Mouse (Mus musculus): ENCODE measurements at regions not wholly inside any gene's neighbourhood (a gene's known extent, or its start where the extent isn't known, plus 50 kb on each side); places are given as distances from the start of the nearest gene placed in this dataset.

DNA sequence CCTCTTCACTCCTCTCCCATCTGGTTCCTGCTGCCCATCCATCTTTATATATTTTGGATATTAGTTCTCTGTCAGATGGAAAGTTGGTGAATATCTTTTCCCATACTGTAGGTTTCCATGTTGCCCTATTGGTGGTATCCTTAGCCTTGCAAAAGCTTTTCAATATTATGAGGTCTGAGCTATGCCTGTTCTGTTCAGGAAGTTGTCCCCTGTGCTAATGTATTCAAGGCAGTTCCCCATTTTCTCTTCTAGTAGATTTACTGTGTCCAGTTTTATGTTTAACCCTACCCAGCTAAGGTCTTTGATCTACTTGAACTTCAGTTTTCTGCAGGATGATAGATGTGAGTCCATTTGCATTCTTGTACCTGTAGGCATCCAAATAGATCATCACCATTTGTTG lies 109.4 kb upstream of the Tusc1 start:
- no peak for DNase-seq (ENCODE audit: low spot score)

DNA sequence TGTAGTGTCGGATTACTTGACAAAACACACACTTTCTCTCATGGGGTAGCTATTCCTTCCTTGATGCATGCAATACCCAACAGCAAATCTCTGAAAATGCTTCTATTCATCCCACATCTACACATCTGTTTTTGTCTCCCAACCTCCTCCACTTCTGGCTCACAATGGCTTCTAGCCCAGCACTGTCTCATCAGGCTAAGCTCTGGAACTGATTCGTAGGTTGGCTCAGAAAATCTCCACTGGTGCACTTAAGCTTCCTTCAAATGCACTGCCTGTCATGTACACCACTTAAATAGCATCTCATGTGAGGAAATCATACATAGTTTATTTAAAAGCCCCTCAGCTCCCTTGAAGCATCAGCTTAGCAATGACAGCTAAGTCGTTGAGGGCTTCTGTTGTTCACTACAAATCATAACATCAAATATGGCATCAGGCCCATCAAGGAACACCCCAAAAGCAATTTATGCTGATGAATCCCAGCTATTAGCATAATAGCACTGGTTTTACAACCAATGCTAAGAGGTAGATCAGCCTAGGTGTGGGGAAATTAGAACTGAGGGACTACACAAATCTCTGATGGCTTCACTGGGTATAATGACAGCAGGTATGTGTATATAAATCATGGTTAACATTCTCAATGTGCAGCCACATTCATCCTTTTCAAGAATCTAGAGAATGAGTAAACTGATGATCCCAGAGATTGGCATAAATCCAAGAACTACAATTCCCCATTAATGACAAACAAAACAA lies 103.5 kb upstream of the Tusc1 start:
- DNase-seq (ENCODE audit: low spot score), result no peak

DNA sequence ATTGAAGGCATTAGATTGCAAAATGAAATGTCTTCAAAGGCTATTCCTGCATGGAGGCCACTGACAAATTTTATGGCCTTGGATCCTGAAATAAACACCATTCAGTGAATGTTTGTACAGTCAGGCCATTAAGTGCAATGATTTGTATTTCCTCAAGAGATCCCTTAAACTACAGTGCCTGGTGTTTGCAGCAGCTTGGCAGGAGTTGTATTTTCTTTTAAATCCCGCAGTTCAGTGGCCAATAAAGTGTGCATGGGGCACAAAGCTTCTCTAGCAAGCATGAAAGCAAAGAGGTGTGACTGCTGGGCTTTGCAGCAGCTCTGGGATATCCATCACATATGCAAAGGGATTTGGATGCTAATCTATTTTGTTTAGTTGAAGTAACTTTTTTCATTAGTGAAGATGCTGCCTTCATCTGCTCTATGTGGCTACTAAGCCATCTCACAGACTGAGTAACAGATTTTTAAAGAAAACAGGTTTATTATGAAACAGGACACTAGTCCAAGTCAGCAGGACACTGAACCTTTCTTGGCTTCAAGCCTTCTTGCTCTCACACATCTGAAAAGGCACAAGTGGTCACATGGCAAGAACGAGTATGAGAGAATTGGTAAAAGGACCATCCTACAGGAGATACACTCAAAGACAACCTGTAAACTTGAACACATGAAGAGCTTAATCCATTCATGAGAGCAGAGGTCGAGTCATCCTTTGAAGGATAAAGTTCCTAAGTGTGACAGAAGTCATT lies 102.2 kb upstream of the Tusc1 start:
- DNase-seq (ENCODE audit: low spot score), result no peak

DNA sequence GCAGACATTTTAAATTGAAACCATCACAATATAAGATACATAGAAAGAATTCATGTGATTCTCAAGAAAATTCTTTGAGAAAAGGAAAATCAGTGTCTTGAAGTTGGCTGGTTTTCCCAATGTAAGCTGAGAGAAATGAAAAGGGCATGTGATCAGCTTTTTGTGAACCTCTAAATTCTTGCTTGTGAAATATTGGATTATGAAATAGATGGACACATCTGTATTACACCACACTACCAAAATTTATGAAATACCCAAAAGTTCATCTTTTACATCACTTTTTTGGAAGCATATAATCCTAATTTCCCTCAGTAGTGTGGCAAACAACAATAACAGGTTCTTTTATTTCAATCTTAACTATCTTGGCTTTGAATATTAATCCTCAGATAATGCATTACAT lies 77.4 kb upstream of the Tusc1 start:
- DNase-seq (ENCODE audit: low spot score), result no peak

DNA sequence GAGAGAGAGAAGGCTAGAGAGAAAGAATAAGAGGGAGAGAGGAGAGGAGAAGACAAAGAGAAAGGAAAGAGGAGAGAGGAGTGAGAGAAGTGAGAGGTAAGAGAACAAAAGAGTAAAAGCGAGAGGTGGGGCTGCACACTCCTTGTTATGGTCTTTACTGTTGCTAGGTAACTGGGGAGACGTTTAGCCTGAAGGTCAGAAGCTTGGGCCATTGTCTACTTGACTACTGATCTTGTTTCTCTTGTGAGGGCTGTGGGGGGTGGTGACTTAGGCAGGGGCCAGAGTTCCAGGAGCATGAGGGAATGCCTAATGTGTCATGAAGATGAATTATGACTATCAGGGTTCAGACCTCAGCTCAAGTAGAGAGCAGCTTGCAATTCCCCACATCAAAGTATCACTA lies 71.6 kb upstream of the Tusc1 start:
- DNase-seq (ENCODE audit: low spot score), result no peak

DNA sequence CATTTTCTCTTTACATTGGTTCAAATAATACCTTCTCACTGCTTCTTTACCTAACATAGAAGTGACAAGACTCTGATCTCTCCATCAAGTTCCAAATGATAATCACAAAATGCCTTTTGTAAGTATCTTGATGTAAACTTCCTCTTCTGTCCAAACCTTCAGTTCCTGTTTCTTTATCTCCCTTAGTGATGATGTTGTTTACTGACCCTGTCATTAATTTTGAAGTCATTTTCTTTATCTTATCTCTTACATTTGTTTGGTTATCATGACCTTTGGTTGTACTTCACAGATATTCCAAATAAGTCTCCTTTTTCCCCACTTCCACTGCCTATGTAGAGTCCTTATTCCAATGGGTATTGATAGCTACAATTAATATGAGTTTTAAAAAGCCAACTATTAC lies 65.3 kb upstream of the Tusc1 start:
- DNase-seq (ENCODE audit: low spot score), result no peak
